Mouse (Mus musculus) ovary, adult 18-20 months (tissue): ENCODE results near the gene Krtap4-13.
"Not testable (repeated sequence)": the region's sequence is repeated elsewhere in the genome, so short reads cannot be mapped to it uniquely, and the experiment has no call there.

ENCODE experiments used
- DNase-seq: peaks from one replicate; pipeline ENCODE4 v3.0.0; 2022; ENCODE audit warnings: low spot score, mixed read lengths

The Krtap4-13 gene

GRCm38 (mm10) chr11:99809792-99810191 is at the start of gene Krtap4-13:
Gene Krtap4-13, minus strand, starts transcription at chr11:99809892.
- DNase-seq, result not testable (repeated sequence)

GRCm38 (mm10) chr11:99858761-99859160 is 49.1 kb upstream of the Krtap4-13 start:
- no peak for DNase-seq

- no peak for DNase-seq
These were observed 47.9 kb upstream of the Krtap4-13 start, which contains the start of gene Gm11568 for GRCm38 (mm10) chr11:99857617-99858016. Gene Gm11568, plus strand, starts transcription at chr11:99857917.

GRCm38 (mm10) chr11:99854121-99854520 is 44.4 kb upstream of the Krtap4-13 start:
- DNase-seq, result no peak

- no peak for DNase-seq
These were observed 41.8 kb upstream of the Krtap4-13 start, which contains the start of gene Krtap4-16 for GRCm38 (mm10) chr11:99851508-99851907. Gene Krtap4-16, minus strand, starts transcription at chr11:99851608.

DNA sequence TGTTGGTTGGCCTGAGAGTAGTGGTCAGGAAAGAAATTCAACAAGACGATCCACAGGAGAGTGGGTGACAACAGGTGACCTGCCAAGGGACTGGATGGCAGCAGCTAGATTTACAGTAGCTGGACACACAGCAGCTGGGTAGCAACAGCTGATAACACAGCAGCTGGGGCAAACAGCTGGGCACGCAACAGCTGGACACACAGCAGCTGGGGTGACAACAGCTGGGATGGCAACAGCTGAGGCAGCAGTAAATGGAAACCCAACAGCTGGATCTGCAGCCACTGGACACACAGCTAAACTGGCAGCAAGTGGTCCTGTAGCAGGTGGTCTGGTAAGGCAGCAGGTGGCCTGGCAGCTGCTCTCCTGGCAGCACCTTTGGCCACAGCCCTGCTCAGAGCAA is 37.1 kb upstream of the Krtap4-13 start:
- DNase-seq, result no peak

DNA sequence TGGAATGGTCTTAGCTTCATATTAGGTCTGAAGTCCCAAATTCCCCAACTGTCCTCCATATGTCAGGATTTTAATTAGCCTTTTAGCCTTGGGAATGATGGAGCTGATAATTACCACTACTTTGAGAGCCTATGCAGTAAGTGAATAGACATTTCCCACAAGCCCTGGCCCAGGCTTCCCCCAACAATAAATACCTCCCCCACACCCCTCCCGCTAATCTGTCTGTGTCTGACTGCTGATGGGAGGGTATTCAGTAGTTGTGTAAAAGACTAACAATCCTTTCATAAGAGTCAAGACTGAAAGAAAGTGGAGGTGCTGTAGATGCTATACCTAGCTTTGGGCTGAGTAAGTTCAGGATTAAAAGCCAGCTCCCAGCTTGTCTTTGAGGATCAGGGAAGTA is 32.5 kb upstream of the Krtap4-13 start:
- DNase-seq, result no peak

GRCm38 (mm10) chr11:99837966-99838365 is 28.3 kb upstream of the Krtap4-13 start, which contains the start of gene 2300003K06Rik:
Gene 2300003K06Rik, minus strand, starts transcription at chr11:99838066.
- DNase-seq, result no peak

DNA sequence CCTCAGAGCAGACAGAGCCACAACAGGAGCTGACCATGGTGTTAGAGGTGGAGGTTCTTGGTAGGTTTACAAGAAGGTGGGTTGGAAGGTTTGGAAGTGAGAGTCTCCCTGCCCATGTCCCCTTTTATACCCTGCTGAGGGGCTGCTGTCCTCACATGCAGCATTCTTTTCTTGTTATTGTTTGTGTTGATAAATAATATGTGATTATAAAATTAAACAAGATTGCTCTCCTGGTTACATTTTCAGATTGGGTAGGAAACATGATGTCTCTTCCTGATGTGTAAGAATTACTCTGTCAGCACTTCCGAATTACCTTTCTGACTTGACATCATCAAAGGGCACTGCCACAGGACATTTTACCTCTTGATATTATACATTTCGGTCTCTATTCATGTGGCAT is 5.9 kb upstream of the Krtap4-13 start, which contains the start of gene Gm11564:
TSS of gene Gm11564 (minus strand) at position 101 of the 400 bp plus-strand sequence.
- not testable (repeated sequence) for DNase-seq

GRCm38 (mm10) chr11:99804346-99804745 is 5.3 kb downstream of the Krtap4-13 start, which contains the start of gene Gm11554:
Gene Gm11554, minus strand, starts transcription at chr11:99804446.
- DNase-seq, result not testable (repeated sequence)

DNA sequence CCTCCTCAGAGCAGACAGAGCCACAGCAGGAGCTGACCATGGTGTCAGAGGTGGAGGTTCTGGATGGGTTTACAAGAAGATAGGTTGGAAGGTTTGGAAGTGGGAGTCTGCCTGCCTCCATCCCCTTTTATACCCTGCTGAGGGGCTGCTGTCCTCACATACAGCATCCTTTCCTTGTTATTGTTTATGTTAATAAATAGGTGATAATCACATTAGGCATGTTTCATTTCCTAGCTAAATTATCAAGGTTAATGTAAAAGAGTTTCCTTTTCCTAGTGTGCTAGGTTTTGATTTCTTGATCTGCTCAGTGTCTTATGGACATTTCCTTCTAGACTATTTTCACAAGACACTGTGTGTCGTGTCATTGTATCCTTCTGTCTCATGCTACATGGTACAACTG is 10.9 kb downstream of the Krtap4-13 start, which contains the start of gene Gm11569:
TSS of gene Gm11569 (minus strand) at position 101 of the 400 bp plus-strand sequence.
- not testable (repeated sequence) for DNase-seq

DNA sequence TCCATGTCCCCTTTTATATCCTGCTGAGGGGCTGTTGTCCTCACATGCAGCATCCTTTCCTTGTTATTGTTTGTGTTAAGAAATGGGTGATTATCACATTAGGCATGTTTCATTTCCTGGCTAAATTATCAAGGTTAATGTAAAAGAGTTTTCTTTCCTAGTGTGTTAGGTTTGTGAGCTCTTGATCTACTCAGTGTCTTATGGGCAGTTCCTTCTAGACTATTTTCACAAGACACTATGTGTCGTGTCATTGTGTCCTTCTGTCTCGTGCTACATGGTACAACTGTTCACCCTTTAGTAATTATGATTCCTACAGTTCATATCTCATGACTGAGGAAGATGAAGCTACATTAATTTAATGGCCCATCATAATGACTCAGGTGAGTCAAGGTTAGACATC is 16.3 kb downstream of the Krtap4-13 start, which contains the start of gene Gm11596:
TSS of gene Gm11596 (minus strand) at position 101 of the 400 bp plus-strand sequence.
- DNase-seq, result no peak

- not testable (repeated sequence) for DNase-seq
These were observed 24.8 kb downstream of the Krtap4-13 start, which contains the start of gene Krtap4-9 for GRCm38 (mm10) chr11:99784900-99785299. Gene Krtap4-9, plus strand, starts transcription at chr11:99785200.

- DNase-seq, result no peak
These were observed 29.1 kb downstream of the Krtap4-13 start, which contains the start of gene Krtap4-8 for GRCm38 (mm10) chr11:99780604-99781003. Gene Krtap4-8, minus strand, starts transcription at chr11:99780704.

GRCm38 (mm10) chr11:99778401-99778800 is 31.3 kb downstream of the Krtap4-13 start:
- DNase-seq, result no peak

DNA sequence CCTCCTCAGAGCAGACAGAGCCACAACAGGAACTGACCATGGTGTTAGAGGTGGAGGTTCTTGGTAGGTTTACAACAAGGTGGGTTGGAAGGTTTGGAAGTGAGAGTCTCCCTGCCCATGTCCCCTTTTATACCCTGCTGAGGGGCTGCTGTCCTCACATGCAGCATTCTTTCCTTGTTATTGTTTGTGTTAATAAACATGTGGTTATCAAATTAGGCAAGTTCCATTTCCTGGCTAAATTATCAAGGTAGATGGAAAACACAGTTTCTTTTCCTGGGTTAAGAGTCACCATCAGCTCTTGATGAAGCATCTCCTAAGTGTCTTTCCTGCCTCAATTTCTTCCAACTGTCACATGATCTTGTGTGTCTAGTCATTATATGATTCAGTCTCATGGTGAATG is 36.9 kb downstream of the Krtap4-13 start, which contains the start of gene Gm11595:
TSS of gene Gm11595 (minus strand) at position 101 of the 400 bp plus-strand sequence.
- not testable (repeated sequence) for DNase-seq

GRCm38 (mm10) chr11:99768410-99768809 is 41.3 kb downstream of the Krtap4-13 start:
- DNase-seq, result no peak
